Mouse (Mus musculus): ENCODE measurements around the gene Tmem214. TPM values are rescaled to one million over a fixed set of nuclear protein-coding genes. Genes with fewer than 3 reads are reported as not detected.

The Tmem214 gene
- polyA plus RNA-seq, 1 experiment, result 60.3 TPM

DNA sequence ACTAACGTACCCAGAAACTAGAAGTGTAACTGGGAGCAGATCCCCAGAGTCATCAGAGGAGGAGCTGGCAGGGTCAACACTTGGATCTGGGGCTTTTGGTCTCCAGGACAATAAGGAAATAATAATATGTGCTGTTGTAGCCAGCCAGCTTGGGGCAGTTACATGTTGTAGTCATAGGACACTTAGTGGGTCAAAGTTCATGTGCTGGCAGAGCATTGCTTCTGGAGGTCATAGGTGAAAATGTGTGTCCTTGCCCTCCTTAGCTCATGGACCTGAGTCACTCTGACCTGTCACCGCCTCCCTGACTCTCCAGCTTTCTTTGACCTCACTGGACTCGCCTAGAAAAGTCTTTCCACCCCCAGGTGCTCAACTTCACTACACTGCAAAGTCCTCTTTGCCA lies 34.4 kb upstream of the Tmem214 start:
- no peak overlapping the region for H3K4me3 ChIP-seq (ENCODE audit: extremely low read depth, insufficient read depth, insufficient read length)
- 83% methylated on average over 3 of the region's 3 CpGs for WGBS
- H3K36me3 ChIP-seq (ENCODE audit: control insufficient read depth, insufficient read depth, low read length), result no peaks in the 10 kb centered on the region
- H3K4me1 ChIP-seq (ENCODE audit: control insufficient read depth, insufficient read depth, insufficient read length), result no peaks in the 10 kb centered on the region
- TF ChIP-seq POLR2A (IDR thresholded peaks at IDR 0.05; ENCODE audit: low read depth, low read length), result no peak
- no peak for TF ChIP-seq CTCF (IDR thresholded peaks at IDR 0.05; ENCODE audit: extremely low read depth, insufficient read depth, insufficient read length, insufficient replicate concordance)
- H3K27me3 ChIP-seq (ENCODE audit: control insufficient read depth, insufficient read depth, low read length), result no peaks in the 10 kb centered on the region
- no peak for DNase-seq (ENCODE audit: low read depth in 1 of 2, low spot score in 2 of 2)
- H3K27ac ChIP-seq (ENCODE audit: insufficient read depth, low read length), result no peak overlapping the region

GRCm38 (mm10) chr5:30839731-30840130 lies 28.1 kb upstream of the Tmem214 start:
- WGBS, result 90% methylated on average over 2 of the region's 2 CpGs
- no peak overlapping the region for H3K27ac ChIP-seq (ENCODE audit: insufficient read depth, low read length)
- no peaks in the 10 kb centered on the region for H3K36me3 ChIP-seq (ENCODE audit: control insufficient read depth, insufficient read depth, low read length)
- H3K27me3 ChIP-seq (ENCODE audit: control insufficient read depth, insufficient read depth, low read length), result no peaks in the 10 kb centered on the region
- DNase-seq (ENCODE audit: low read depth in 1 of 2, low spot score in 2 of 2), result no peak
- no peaks in the 10 kb centered on the region for H3K4me1 ChIP-seq (ENCODE audit: control insufficient read depth, insufficient read depth, insufficient read length)
- TF ChIP-seq CTCF (IDR thresholded peaks at IDR 0.05; ENCODE audit: extremely low read depth, insufficient read depth, insufficient read length, insufficient replicate concordance), result no peak
- no peak for TF ChIP-seq POLR2A (IDR thresholded peaks at IDR 0.05; ENCODE audit: low read depth, low read length)
- H3K4me3 ChIP-seq (ENCODE audit: extremely low read depth, insufficient read depth, insufficient read length), result no peak overlapping the region

DNA sequence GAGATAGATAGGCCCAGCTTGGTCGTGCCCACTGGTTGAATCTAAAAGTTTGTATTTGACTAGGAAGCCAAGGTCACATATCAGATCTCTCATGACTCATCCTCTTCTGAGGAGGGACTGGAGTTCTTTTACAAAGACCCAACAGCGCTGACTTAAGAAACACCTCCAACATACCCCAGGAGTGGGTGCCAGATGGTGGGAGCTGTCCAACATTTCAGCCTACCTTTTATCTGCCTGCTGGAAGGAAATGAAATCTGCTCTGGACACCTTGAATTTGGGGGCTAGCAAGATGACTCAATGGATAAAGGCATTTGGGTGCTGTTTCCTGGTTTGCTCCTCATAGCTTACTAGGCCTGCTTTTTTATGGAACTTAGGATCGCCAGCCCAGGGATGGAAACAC lies 25.9 kb upstream of the Tmem214 start:
- H3K27ac ChIP-seq (ENCODE audit: insufficient read depth, low read length), result no peak overlapping the region
- H3K36me3 ChIP-seq (ENCODE audit: control insufficient read depth, insufficient read depth, low read length), result no peaks in the 10 kb centered on the region
- no peaks in the 10 kb centered on the region for H3K4me1 ChIP-seq (ENCODE audit: control insufficient read depth, insufficient read depth, insufficient read length)
- H3K27me3 ChIP-seq (ENCODE audit: control insufficient read depth, insufficient read depth, low read length), result no peaks in the 10 kb centered on the region
- H3K4me3 ChIP-seq (ENCODE audit: extremely low read depth, insufficient read depth, insufficient read length), result no peak overlapping the region
- 74% methylated on average over 3 of the region's 3 CpGs for WGBS
- TF ChIP-seq POLR2A (IDR thresholded peaks at IDR 0.05; ENCODE audit: low read depth, low read length), result no peak
- no peak for TF ChIP-seq CTCF (IDR thresholded peaks at IDR 0.05; ENCODE audit: extremely low read depth, insufficient read depth, insufficient read length, insufficient replicate concordance)
- DNase-seq (ENCODE audit: low read depth in 1 of 2, low spot score in 2 of 2), result no peak

DNA sequence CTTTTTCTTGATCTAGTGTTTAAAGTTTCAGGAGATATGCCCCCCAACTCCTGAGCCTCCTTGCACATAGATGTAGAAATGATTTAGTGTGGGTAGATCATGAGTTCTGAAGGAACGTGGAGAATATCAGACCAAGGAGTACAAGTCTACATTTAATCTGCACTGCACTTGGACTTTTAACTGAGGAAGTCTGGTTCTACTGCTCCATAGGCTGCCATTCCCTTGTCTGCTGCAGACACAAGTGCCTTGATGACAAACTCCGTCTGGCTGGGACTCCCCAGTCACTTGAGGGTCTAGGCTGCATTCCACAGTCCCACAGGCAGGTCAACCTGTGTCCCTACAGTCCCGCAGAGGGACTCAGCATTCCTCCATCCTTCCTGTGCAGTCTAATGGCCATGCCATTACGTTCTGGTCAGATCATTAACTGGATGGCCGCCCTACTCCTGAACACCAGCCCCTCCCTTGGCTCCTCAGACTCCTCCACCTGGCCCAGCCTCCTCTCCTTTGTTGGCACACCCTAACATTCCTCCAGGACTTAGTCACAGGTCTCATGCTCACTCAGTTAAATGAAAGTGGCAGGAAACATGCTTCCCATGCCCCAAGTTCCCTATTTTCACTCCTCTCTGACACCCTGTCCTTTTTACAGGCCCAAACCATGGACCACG lies 17.8 kb upstream of the Tmem214 start:
- Histone ChIP-seq H3K4me3 (ENCODE audit: extremely low read depth, insufficient read depth, insufficient read length) (no peak overlapping the region), H3K4me1 (ENCODE audit: control insufficient read depth, insufficient read depth, insufficient read length) (no peaks in the 10 kb centered on the region), H3K27ac (ENCODE audit: insufficient read depth, low read length) (no peak overlapping the region), H3K36me3 (ENCODE audit: control insufficient read depth, insufficient read depth, low read length) (no peaks in the 10 kb centered on the region), H3K27me3 (ENCODE audit: control insufficient read depth, insufficient read depth, low read length) (no peaks in the 10 kb centered on the region)
- TF ChIP-seq POLR2A (IDR thresholded peaks at IDR 0.05; ENCODE audit: low read depth, low read length) (no peak), CTCF (IDR thresholded peaks at IDR 0.05; ENCODE audit: extremely low read depth, insufficient read depth, insufficient read length, insufficient replicate concordance) (no peak)
- no peak for DNase-seq (ENCODE audit: low read depth in 1 of 2, low spot score in 2 of 2)
- 80% methylated on average over 6 of the region's 6 CpGs for whole genome bisulfite sequencing

- DNase-seq (ENCODE audit: low read depth in 1 of 2, low spot score in 2 of 2), result no peak
- Histone ChIP-seq H3K27me3 (ENCODE audit: control insufficient read depth, insufficient read depth, low read length) (no peaks in the 10 kb centered on the region), H3K4me3 (ENCODE audit: extremely low read depth, insufficient read depth, insufficient read length) (no peak overlapping the region), H3K27ac (ENCODE audit: insufficient read depth, low read length) (no peak overlapping the region), H3K4me1 (ENCODE audit: control insufficient read depth, insufficient read depth, insufficient read length) (no peaks in the 10 kb centered on the region), H3K36me3 (ENCODE audit: control insufficient read depth, insufficient read depth, low read length) (no peaks in the 10 kb centered on the region)
- TF ChIP-seq POLR2A (IDR thresholded peaks at IDR 0.05; ENCODE audit: low read depth, low read length) (no peak), CTCF (IDR thresholded peaks at IDR 0.05; ENCODE audit: extremely low read depth, insufficient read depth, insufficient read length, insufficient replicate concordance) (no peak)
- 77% methylated on average over 2 of the region's 2 CpGs for WGBS
These were observed 17.3 kb upstream of the Tmem214 start for GRCm38 (mm10) chr5:30850556-30850925.

DNA sequence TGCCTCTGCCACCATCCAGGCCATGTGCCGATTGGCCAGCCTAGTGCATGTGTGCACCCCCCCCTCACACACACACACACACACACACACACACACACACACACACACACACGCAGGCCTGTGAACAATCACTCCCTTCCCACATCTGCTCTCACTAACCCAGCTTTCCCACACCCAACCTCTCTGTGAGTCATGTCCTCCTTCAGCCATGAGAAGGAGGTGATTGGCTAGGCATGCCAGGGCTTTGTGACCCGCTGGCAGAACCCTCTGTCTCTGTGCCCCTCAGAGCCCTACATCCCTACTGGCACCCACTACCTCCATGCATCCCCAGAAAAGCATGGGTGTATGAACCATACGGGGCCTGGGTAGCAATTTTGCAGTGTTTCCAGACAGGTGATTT lies 14.3 kb upstream of the Tmem214 start:
- H3K36me3 ChIP-seq (ENCODE audit: control insufficient read depth, insufficient read depth, low read length), result no peaks in the 10 kb centered on the region
- whole genome bisulfite sequencing, result 86% methylated on average over 4 of the region's 4 CpGs
- no peaks in the 10 kb centered on the region for H3K4me1 ChIP-seq (ENCODE audit: control insufficient read depth, insufficient read depth, insufficient read length)
- no peak overlapping the region for H3K4me3 ChIP-seq (ENCODE audit: extremely low read depth, insufficient read depth, insufficient read length)
- TF ChIP-seq CTCF (IDR thresholded peaks at IDR 0.05; ENCODE audit: extremely low read depth, insufficient read depth, insufficient read length, insufficient replicate concordance) (no peak), POLR2A (IDR thresholded peaks at IDR 0.05; ENCODE audit: low read depth, low read length) (no peak)
- no peak overlapping the region for H3K27ac ChIP-seq (ENCODE audit: insufficient read depth, low read length)
- H3K27me3 ChIP-seq (ENCODE audit: control insufficient read depth, insufficient read depth, low read length), result no peaks in the 10 kb centered on the region
- DNase-seq (ENCODE audit: low read depth in 1 of 2, low spot score in 2 of 2), result no peak

- no peak overlapping the region for H3K4me3 ChIP-seq (ENCODE audit: extremely low read depth, insufficient read depth, insufficient read length)
- no peak for DNase-seq (ENCODE audit: low read depth in 1 of 2, low spot score in 2 of 2)
- TF ChIP-seq CTCF (IDR thresholded peaks at IDR 0.05; ENCODE audit: extremely low read depth, insufficient read depth, insufficient read length, insufficient replicate concordance), result no peak
- TF ChIP-seq POLR2A (IDR thresholded peaks at IDR 0.05; ENCODE audit: low read depth, low read length), result no peak
- no peak overlapping the region for H3K27ac ChIP-seq (ENCODE audit: insufficient read depth, low read length)
- H3K27me3 ChIP-seq (ENCODE audit: control insufficient read depth, insufficient read depth, low read length), result no peaks in the 10 kb centered on the region
- H3K4me1 ChIP-seq (ENCODE audit: control insufficient read depth, insufficient read depth, insufficient read length), result no peaks in the 10 kb centered on the region
- WGBS, result 72% methylated on average over 3 of the region's 3 CpGs
- no peaks in the 10 kb centered on the region for H3K36me3 ChIP-seq (ENCODE audit: control insufficient read depth, insufficient read depth, low read length)
These were observed 12.1 kb upstream of the Tmem214 start for GRCm38 (mm10) chr5:30855674-30856073.

Data from spleen, adult 2 months (tissue).